Mouse (Mus musculus): ENCODE data around the gene Col1a2.

Gene Col1a2

DNA sequence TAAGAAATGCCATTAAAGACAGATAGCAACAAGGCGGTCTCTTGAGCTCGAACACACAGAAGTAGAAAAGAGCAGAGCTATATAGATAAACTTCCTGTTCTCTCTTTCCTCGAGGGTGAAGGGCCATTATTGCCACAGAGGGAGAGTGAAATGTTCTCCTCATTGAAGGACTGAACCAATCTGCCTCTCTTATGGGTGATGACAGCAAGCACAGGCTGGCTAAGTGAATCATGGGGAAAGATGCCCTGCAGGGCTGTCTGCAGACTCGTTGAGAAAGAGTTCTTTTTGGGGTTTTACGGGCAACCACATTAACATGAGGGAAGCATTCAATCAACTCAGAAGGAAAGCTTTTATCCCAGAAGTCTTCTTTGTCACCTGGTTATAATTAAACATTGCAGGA is 75.0 kb downstream of the Col1a2 start:
- intact Hi-C loops (cut with DNase I), result no loop called here

DNA sequence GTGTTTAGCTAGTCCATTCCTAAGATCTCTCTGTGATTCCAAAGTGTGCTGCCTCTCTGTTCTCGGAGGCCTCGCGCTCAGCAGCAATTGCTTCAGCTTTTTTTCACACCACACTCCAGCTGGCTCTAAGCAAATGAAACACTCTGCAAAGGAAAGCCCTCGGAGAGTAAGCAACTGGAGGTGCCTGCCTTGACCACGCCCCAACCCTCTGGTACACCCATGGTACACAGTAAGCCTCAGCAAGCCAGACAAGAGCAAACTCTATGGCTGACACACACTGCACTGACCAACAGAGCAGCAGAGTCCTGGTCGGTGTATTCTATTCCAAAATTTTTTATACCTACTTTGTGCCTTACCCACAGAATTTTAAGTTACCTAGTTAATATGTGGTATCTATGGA is 78.9 kb downstream of the Col1a2 start:
- intact Hi-C loops (cut with DNase I), result no loop called here

DNA sequence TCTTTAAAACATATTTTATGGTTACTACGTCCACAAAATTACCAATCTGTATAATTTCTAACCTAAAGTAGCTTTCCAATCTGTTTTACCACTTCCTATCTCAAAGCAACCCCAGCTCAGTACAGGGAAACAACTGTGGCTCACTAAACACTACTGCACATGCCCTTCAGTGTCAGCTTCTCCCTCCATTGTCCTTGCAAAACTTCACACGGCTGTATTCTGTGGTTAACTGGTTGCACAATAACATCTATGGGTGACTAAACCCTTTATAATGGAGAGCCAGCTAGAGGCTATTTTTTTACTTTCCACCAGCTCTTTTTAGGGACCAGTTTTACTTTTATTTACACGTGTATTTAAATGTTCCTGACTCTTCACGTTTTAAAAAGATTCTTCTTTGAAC is 83.3 kb downstream of the Col1a2 start:
- intact Hi-C loops (cut with DNase I), result no loop called here

DNA sequence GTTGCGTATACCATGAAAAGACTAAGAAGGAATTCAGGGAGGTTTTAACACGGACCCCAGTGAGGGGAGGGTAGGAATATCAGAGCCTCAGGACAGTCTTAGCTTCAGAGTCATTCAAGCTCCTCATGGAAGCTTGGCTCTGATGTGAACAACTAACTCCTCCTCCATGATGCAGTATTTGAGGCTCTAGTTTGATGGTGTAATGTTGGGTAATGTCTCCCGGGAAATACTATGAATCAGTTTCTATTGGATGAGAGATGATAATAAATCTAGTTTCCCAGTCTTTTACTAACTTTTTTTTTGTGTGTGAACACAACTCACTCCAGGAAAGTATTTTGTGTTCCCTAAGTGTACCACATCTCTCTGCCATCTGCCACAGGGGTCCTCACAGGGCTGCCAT is 84.1 kb downstream of the Col1a2 start:
- intact Hi-C loops (cut with DNase I), result no loop called here

DNA sequence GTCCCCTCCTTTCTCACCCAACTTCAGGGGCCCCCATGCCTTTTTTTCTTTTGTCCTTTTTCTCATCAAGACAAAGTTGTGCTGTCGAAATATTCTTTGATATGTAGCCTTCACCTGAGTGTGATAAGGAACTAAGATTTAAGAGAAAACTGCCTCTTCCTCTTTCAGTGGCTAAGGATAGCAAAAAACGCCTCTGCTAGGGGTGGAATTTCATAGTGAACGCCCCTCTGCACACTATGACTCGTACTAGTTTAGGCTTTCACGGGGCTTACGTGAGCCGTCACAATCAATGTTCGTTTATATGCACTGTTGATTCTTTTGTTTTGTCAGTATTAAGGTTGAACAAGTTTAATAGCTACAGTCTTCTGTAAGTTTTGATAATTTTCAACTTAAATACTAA is 85.5 kb downstream of the Col1a2 start:
- intact Hi-C loops (cut with DNase I), result no loop called here

All from adrenal gland (tissue).